Comparison of ENCODE assay signal across 14 mouse cellular contexts in the genomic region with DNA sequence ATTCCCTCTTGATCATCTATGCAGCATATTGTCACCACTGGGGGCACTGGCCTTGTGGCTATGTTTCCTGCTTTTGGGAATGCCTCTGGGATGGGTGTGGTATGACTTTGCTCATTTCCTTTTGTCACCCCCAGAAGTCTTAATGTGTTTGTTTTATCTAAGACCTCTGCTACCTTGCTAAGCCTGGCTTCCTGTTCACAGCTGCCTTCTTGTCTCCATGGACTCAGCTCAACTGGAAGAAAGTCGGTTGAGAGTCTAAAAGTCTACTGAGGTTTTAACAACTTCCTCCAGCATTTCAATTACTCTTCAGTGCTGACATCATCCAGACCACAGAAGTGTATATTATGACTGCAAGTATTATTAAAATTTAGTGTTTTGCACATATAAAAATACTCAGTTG.
DNase-seq lines count a peak whose midpoint lies in the region; ATAC-seq and TF ChIP-seq lines count a peak whose summit lies in the region.
"Had no signal": no experiment of that assay in that cellular context is flagged by ENCODE, and none has a peak within 500 bp of the region (broad histone marks: within the 10 kb centered on the region; RNA-seq: fewer than 3 reads in every experiment).

No protein-coding gene starts in this region.

- no peak overlapping the region for H3K4me3 ChIP-seq in heart, embryonic 16.5 days (ENCODE audit: low read length)
- H3K4me3 ChIP-seq in stomach, postnatal 0 days (ENCODE audit: low read depth, low read length), result no peak overlapping the region
- no peak overlapping the region for H3K4me3 ChIP-seq in forebrain, embryonic 13.5 days
- H3K4me3 ChIP-seq: limb, embryonic 15.5 days had no signal

- no peak for DNase-seq in heart, postnatal 4 days
- DNase-seq in CD4-positive helper T cell, adult 2 months (ENCODE audit: low read depth, low spot score), result peak; percentile 75
- no peak for DNase-seq in stomach, postnatal 0 days (ENCODE audit: low spot score)
- DNase-seq in testis, postnatal 14 days (ENCODE audit: low spot score), result no peak
- no peak for DNase-seq in right cerebral cortex, postnatal 36 days (ENCODE audit: low spot score in 2 of 2)
- DNase-seq: embryo, embryonic 11 days; gastrocnemius, postnatal 14 days; lung, postnatal 4 days had no signal

- 47% methylated on average over 1 of the region's 1 CpGs for WGBS in heart, embryonic 16.5 days
- 31% methylated on average over 1 of the region's 1 CpGs for WGBS in stomach, postnatal 0 days
- 86% methylated on average over 1 of the region's 1 CpGs for WGBS in forebrain, embryonic 13.5 days

- no peaks in the 10 kb centered on the region for H3K9me3 ChIP-seq in heart, embryonic 16.5 days (replicated peaks; ENCODE audit: control insufficient read depth, low read length)
- H3K9me3 ChIP-seq in stomach, postnatal 0 days (ENCODE audit: control insufficient read depth, low read length), result no peaks in the 10 kb centered on the region
- no peaks in the 10 kb centered on the region for H3K9me3 ChIP-seq in forebrain, embryonic 13.5 days (replicated peaks)
- H3K9me3 ChIP-seq: limb, embryonic 15.5 days had no signal

- 0 out of 2 replicates have a peak, but pooled peaks have one; percentile 14 for ATAC-seq in heart, embryonic 16.5 days (replicated peaks; ENCODE audit: extremely low read depth, insufficient read depth, low FRiP score)
- peak; percentile 46 for ATAC-seq in common myeloid progenitor, adult 5-6 weeks (replicated peaks; ENCODE audit: low read depth, poor library complexity, severe bottlenecking)
- ATAC-seq in stomach, postnatal 0 days (ENCODE audit: low FRiP score, low TSS enrichment), result no peak
- no peak for ATAC-seq in forebrain, embryonic 13.5 days
- ATAC-seq: intestine, postnatal 0 days had no signal

- H3K4me1 ChIP-seq in heart, embryonic 16.5 days (ENCODE audit: control insufficient read depth, insufficient read depth, low read length), result peaks cover 4% of the 10 kb centered on the region; the same call in 1 of the 2 replicates
- no peaks in the 10 kb centered on the region for H3K4me1 ChIP-seq in stomach, postnatal 0 days (replicated peaks; ENCODE audit: control insufficient read depth, insufficient read depth)
- H3K4me1 ChIP-seq in forebrain, embryonic 13.5 days, result no peaks in the 10 kb centered on the region

- H3K4me2 ChIP-seq in heart, embryonic 16.5 days (ENCODE audit: low read depth, low read length), result no peak overlapping the region
- no peak overlapping the region for H3K4me2 ChIP-seq in stomach, postnatal 0 days (replicated peaks; ENCODE audit: low read depth)
- H3K4me2 ChIP-seq in forebrain, embryonic 13.5 days, result no peak overlapping the region
- H3K4me2 ChIP-seq: limb, embryonic 15.5 days had no signal

- TF ChIP-seq CTCF in stomach, postnatal 0 days (IDR thresholded peaks at IDR 0.05; ENCODE audit: low read depth), result peak; percentile 24; the same call in 1 of the 2 replicates

- H3K9ac ChIP-seq in heart, embryonic 16.5 days (ENCODE audit: low read length), result no peak overlapping the region
- no peak overlapping the region for H3K9ac ChIP-seq in stomach, postnatal 0 days (ENCODE audit: low read length)
- H3K9ac ChIP-seq in forebrain, embryonic 13.5 days, result no peak overlapping the region
- H3K9ac ChIP-seq: limb, embryonic 15.5 days had no signal

- no peaks in the 10 kb centered on the region for H3K36me3 ChIP-seq in heart, embryonic 16.5 days (ENCODE audit: control insufficient read depth, insufficient read depth)
- no peaks in the 10 kb centered on the region for H3K36me3 ChIP-seq in stomach, postnatal 0 days (ENCODE audit: control insufficient read depth, insufficient read depth, low read length)
- H3K36me3 ChIP-seq in forebrain, embryonic 13.5 days (ENCODE audit: poor library complexity, severe bottlenecking), result no peaks in the 10 kb centered on the region
- H3K36me3 ChIP-seq: limb, embryonic 15.5 days had no signal

- no peak overlapping the region for H3K27ac ChIP-seq in heart, embryonic 16.5 days (ENCODE audit: low read length)
- H3K27ac ChIP-seq in stomach, postnatal 0 days (replicated peaks), result no peak overlapping the region
- no peak overlapping the region for H3K27ac ChIP-seq in forebrain, embryonic 13.5 days
- H3K27ac ChIP-seq: limb, embryonic 15.5 days had no signal

- H3K27me3 ChIP-seq in heart, embryonic 16.5 days (ENCODE audit: control insufficient read depth, insufficient read depth, low read length), result no peaks in the 10 kb centered on the region
- no peaks in the 10 kb centered on the region for H3K27me3 ChIP-seq in stomach, postnatal 0 days (ENCODE audit: control insufficient read depth, insufficient read depth, low read length)
- H3K27me3 ChIP-seq in forebrain, embryonic 13.5 days, result no peaks in the 10 kb centered on the region
- H3K27me3 ChIP-seq: CH12.LX; limb, embryonic 15.5 days had no signal

- TF ChIP-seq EP300 in stomach, postnatal 0 days (optimal IDR thresholded peaks at IDR 0.05), result no peak

Comparison
In these comparisons a context has a peak if more than half of its experiments do, and no peak if none do; other contexts are left out.
1. ATAC-seq: peak in heart, embryonic 16.5 days (single experiment) and common myeloid progenitor, adult 5-6 weeks (single experiment); none in stomach, postnatal 0 days (single experiment) and forebrain, embryonic 13.5 days (single experiment).